Mouse (Mus musculus): ENCODE results near the gene Hnrnpa1.
A peak's percentile ranks its signal among the peaks of the same experiment; 100 is the strongest.

The Hnrnpa1 gene

DNA sequence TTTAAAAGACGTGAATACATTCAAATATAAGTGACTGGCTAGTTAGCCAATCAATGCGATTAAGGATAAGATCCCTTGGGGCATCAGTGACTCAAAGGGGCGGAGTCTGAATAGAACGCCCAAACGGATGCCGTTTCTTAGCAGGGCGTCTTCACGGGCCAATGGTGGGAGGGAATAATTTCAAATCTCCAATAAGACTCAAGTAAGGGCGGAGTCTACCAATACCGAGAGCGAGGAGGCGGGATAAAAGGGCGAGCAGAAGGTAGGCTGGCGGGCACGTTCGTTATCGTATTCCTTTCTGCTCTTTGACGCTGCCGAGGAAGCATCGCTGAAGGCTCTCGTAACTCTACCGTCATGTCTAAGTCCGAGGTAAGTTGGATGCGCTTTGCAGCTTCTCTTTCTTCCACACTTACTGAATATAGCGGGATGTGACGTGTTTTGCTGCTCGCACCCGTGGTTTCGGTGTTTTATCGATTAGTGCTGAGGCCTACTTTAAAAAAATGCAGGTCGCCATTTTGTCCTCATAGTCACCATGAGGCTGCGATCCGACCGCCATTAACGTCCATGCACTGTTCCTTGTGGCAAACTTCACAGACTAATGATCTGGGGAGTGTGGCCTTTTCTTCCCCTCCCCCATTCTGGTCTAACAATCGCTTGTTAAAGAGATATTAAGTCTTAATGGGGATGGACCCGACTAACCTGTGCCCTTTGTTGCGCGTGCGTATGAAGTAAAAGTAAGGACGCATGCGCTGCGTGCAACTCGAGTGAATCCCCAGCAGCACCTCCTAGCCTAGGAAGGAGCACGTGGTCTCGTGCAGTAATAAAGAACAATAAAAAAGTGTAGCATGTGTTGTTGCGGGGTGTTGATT lies at the start of gene Hnrnpa1:
TSS of gene Hnrnpa1 (plus strand) at position 273 of the 869 bp plus-strand sequence.
- DNase-seq: peak; percentile 100

DNA sequence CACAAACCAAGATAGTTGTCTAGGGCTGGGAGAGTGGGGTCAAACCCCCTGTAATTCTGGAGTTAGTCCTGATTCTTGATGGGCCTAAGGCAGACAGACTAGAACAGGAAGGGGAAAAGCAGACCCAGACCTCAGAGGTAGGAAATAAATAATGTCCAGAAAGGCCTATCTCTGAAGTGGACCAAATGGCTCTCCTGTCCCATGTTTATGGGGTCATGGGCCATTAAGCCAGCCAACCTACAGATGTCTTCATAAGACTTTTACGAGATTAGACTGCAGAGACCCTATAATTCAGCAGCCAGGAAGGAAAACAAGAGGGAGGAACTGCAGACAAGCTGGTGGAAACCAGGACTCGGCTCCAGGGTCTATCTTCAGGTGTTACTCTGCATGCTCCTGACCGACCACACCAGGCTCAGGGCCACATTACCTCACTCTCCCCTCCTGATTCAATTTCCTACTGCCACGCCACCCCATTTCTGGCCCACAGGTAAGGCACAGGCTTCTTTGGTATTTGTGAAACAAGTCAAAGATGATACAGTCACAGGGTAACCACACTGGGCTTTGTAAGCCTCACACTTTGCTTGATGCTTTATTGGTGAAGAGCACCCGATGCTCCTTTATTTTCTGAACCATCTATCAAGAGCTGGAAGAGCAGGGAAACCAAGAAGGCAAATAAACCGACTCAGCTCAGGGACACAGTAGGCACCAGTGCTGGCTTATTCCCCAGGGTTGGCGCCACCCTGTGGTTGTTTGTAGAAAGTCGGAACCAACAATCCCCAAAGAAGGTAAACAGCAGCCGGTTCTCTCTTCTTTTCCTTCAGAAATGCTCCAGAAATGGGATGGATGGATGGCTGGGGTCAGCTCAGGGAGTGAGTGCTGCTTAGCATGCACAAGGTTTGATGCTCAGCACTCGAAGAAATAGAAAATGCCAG lies 49.4 kb upstream of the Hnrnpa1 start:
- peak; percentile 88 for DNase-seq

DNA sequence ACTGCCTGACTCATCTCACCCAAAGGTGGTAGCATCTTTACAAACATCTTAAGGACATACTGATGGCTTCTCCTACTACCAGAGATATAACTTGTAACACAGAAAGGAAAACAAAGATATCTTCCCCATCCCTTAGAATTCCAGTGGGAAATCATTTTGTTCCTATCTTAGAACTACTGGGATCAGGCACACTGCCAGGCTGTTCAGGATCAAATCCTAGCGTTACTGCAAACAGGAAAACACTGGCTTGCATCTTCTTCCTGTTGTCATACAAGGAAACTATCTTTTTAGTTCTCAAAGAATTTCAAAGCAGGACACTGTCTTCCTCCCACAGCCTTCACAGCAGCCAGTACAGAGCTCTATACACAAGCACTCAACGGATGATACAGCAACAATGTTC lies 46.6 kb upstream of the Hnrnpa1 start:
- DNase-seq: peak; percentile 94

DNA sequence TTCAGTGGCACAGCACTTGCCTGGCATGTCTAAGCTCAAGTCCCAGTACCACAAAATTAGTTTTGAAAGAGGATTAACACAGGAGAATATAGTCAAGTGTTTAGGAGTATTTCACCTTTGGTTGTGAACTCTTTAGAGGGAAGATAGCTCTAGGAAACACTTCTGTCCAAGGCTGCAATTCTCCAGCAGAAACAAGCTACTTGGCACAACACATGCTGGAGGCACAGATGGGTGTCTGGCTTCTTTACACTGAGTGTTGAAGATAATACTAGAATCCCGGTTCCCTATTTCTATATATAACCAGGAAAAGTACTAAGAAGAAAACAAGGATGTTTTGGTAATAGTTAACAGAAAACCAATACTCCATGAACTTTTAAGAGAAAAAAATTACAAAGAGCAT lies 43.4 kb upstream of the Hnrnpa1 start:
- no peak for DNase-seq

DNA sequence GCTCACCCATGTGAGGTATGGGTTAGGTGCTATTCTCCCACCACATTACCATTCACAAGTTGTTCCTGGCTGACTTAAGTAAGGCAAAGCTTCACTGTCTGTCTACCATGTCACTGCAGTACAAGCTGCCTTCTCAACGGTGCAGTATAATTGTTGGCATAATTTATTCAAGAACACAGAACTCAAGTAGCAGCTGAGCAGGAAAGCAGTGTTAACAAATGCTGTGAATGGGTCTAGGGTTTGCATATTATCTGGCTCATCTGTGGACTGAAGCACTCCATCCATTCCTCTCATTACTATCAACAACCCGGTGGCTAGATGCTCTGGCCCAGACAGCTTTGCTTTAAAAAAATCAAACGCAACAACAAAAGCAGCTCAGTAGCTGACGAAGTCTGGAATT lies 42.4 kb upstream of the Hnrnpa1 start:
- DNase-seq: no peak

DNA sequence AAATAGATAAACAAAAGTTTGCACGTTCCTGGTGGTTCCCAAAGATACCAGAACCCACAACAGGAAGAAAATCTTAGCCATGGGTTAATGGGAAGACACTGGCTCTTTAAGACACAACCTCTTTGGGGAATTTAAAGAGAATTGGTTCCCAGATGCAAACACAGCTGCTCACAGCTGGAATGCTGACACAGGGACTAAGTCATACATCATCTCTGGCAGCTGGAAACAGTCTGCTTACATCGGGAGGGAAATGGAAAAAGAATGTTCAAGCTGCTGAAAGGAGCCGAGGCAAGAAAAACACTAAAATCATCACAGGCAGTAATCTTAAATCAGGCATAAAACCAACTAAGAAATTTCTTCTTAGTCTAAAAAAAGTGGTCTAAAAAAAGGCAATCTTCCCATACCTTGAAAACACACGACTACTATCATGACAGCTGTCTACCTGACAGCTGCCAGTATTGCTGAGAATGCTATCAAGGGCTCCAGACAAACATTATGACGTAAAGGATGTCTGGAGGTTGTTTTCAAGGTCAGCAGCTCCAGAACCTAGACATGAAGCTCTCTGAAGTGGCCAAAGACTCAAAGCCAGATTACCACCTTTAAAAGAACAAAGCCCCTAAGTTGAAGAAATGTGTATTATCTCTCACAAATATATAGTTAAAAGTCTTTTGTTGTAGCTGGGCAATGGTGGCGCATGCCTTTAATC lies 38.0 kb upstream of the Hnrnpa1 start:
- peak; percentile 98 for DNase-seq

DNA sequence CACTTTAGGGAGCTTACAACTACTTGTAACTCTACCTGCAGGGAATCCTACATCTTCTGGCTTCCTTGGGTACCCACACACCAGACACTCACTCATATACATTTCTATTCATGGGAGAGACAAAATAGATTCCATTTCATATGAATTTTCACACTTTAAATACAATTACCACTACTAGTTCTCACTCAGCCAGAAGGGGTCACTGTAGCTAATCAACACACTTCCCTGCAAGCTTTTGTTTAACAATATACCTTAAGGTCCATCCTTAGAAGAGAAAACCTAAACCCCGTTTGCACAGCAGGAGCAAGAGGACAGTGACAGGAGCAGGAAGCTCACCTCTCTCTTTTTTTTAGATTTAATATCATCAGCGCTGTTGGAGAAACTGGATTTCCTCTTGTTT lies 35.1 kb upstream of the Hnrnpa1 start:
- DNase-seq: no peak

DNA sequence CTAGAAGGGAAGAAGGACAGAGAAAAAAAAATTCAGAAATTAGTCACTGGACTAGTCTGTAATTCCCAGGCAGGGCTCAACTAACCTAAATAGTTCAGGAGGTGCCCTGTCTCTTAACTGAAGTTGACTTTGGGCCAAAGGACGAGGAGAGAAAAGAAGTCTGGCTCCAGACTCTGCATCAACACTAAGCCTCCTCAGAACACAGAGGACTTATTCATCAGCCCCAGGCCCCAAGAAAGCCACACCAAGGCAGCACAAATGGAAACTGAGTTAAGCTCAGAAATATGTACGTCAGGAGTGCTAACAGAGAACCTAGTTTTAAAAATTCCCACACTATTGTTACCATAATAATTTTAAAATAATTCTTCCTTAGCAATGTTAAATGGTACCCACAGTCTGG lies 26.1 kb upstream of the Hnrnpa1 start:
- peak; percentile 81 for DNase-seq

DNA sequence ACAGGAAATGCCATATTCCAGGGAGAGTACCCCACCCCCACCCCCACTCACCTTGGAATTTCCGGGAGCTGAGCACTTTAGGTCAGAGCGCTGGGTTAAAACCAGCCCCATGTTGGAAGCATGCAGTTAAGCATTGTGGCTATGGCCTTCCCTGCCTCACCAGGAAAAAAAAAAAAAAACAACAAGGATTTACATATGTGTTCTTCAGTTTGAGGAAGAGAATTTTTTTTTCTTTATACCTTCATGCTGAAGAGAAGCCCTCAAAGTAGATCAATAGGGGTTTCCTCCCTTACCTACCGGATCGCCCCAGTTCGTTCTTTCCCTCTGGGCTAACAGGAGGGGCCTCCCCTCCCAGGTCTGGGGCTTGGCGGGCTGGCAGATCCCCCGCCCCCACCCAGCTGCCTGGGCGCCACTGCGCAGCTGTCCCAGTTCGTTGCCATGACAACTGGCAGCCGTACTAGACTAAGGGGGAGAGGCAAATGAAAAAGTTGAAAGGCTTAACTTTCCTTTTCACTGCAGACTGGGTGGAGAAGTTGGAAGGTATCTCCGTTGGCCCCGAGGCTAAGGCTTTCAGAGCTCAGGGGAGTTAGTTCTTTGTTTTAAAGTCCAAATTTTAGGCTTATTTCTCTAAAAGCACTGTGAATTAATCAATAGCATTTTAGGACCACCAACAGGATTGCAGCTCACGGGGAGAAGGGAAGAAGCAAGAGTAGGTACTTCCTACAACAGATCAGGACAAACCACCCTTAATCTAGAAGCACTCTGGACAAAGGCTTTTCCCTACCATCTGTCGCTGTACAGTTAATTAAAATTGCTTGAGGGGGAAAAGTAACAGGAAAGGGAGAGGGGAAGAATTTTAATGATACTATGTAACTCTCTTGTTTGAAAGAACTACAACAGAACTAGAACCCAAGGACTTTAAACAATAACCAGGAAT lies 25.0 kb upstream of the Hnrnpa1 start:
- peak; percentile 99 for DNase-seq

DNA sequence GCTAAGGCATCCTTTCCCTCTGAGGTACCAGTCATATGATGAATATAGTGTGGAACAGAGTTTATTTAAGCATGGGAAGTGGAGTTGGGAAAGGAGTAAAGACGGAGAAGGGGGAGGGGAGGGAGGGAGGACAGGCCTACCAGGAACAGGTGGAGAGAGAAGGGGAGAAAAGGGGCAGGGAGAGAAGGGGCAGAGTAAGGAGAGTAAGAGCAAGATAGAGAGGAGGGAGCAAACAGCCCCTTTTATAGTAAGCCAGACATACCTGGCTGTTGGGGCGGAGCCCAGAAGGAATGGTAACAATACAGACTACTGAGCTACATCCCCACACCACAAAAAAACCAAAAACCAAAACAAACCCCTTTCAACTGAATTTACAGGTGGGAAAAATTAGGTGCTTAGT lies 24.2 kb upstream of the Hnrnpa1 start:
- peak; percentile 89 for DNase-seq

DNA sequence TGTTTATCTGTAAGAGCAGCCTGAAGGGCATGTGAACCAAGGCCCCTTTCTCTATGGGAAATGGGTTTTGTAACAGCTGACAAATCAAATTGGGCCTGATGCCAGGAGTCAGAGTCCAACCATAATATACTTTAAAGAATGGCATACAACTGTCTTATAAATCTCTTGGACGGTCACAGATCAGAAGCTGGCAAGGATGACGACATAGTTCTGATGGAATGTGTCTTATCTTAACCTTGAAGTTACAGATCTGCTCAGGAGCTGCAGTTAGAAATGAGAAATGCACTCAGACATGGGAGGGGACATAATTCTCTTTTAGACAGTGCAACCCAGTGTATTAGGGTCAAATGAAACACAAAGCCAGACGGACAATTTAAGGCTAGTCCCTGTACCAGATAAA lies 19.4 kb upstream of the Hnrnpa1 start:
- DNase-seq: peak; percentile 49

DNA sequence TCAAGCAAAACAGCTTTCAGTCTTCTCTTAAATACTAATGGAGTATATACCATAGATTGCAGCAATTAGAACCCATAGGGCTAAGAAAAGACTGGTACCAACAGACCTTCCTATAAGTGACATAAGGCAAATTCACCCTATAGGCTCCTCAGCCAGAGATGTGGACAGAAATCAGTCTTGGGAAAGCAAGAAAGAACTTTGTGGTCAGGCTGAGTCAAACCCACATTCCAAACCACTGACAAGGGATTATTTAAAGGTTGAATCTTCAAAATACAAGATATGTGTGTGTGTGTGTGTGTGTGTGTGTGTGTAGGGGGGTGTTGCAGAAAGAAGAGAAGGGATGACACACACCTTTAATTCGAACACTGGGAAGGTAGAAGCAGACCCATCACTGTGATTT lies 18.8 kb upstream of the Hnrnpa1 start:
- peak; percentile 33 for DNase-seq

DNA sequence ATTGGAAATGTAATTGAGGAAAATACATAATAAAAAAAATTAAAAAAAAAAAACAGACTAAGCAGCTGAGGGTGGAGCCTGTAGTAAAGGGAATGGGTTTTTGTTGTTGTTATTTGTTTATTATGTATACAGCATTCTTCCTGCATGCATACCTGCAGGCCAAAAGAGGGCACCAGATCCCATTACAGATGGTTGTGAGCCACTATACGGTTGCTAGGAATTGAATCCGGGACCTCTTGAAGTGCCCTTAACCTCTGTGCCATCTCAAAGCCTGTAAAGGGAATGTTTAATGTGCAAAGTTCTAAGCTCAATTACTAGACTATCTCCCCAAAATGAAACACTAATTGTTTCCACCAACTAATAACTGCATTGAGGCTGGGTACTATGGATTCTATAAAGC lies 16.1 kb upstream of the Hnrnpa1 start:
- no peak for DNase-seq

DNA sequence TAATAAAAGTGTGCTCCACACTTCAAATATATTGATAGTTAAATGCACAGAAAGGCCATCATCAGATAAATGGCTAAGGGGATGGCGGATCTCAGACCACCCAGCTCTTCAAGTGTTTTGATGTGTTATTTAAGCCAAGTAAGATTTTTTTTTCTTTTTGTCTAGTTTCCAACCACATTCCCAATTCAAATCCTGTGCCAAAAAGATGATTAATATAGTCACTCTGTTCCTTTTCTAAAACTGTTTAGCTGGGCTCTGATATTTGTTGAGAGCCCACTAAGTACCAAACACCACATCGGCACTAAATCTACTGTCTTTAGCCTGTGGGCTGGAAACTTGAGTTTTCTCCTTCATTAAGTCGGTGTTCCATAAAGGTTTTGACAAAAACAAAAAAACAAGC lies 13.2 kb upstream of the Hnrnpa1 start:
- DNase-seq: no peak

DNA sequence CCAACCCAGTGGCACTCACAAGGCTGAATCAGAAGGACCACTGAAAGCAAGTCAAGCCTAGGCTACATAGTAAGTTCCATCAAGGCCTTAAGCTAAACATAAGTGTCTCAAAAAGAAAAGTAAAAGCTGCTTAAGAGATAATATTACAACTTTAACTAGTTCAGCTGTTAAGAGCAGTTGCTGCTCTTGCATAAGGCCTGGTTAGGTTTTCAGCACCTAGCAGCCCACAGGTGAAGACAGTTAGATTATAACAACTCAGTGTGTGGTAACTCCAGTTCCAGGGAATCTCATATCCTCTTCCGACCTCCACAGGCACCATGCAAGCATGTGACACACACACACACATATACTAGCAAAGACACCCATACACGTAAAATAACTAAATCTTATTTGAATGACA lies 12.7 kb upstream of the Hnrnpa1 start:
- DNase-seq: no peak

DNA sequence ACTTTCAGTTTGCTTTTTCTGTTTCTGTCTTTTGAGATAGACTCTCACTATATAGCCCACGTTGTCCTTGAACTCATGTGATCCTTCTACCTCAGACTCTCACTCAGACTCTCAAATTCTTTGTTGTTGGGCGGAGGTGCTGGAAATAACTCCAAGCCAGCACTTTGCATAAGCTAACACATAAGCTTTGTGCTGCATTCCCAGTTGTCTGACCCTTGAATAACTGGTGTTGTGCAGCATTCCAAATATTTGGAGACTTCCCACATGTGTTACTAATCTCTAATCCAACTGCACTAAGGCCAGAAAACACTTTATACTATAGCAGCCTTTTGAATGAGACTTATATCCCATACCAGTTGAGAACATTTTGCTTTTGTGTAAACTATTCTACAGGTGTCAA lies 11.3 kb upstream of the Hnrnpa1 start:
- peak; percentile 56 for DNase-seq

DNA sequence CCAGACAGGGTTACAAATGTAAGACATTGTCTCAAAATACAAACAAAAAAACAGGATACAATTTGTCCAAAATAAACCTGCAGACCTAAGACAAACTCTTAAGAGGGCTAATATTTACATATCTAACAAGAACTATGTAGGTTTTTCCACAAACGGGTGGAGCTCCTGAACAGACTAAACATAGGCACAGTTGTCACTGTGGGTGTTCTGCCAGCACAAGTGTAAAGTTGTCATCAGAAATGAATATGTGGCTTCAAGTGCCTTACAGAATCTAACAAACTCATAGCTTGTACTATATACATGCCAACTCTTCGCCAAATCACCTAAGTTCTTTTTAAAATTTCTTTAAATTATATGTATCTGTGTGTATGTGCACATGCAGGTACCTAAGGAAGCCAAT lies 7.1 kb upstream of the Hnrnpa1 start:
- peak; percentile 1 for DNase-seq

DNA sequence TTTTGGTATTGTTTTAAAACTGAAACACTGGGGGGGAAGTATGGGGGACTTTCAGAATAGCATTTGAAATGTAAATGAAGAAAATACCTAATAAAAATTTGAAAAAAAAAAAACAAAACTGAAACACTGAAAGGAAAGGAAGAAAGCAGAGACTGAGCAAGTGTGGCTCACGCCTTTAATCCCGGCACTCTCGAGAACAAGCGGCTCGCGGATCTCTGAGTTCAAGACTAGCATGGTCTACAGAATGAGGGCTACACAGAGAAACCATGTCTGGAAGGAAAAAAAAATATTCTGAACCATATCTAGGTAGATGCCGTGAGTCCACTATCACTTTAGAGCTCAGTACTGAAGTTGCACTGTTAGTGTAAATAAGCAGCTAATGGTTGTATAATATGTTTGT lies 2.9 kb upstream of the Hnrnpa1 start:
- peak; percentile 70 for DNase-seq

DNA sequence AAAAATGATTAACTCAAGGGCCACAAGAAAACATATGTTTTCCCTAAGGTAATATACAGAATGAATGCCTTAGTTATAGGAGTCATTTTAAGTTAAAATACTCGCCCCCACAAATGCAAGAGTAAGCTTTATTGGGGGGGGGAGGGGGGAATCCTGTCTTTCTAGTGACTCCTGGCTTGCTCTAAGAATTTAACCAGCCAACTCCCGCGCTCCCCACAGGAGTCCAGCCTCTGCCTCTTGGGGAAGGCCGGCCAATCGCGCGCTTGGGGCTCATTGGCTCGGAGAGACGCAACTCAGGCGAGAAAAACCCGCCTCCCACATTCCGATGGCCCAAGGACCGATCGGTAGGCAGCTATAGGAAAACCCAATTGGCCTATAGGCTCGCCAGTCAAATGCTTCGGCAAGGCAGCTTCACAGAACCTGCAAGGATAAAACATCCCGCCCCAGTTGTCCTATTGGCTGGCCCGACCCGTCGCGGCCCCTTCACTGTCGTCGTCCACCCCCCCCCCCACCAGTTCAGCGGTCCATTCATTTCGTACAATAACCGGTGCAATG lies 1.0 kb upstream of the Hnrnpa1 start:
- DNase-seq: peak; percentile 100

DNA sequence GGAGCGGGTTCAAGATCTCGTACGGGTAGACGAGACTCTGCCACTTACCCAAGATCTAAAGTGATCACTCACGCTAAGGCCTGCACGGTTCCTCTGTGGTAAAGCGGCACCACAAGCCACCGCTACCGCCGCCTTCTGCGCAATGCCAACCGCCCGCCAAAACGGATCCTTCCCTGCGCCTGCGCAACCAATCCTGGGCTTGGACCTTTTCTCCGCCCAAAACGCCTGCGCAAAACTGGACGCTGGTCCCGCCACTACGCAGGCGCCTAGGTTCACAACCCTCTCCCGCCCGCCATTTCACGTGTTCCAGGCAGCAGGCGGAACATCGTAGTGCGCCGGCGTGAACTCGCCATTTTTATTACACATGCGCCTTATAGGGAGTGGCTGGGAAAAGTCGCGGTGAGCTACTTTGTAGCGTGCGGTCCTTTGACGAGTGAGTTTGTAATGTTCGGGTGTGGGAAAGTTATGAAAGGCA lies 510 bp upstream of the Hnrnpa1 start, which contains the start of gene Cbx5:
TSS of gene Cbx5 (minus strand) at position 132 of the 475 bp plus-strand sequence.
- peak; percentile 100 for DNase-seq

Measured in heart, adult 11 months (tissue).